Mouse (Mus musculus) G1E (cell line): ENCODE measurements around the gene Klhl3.

Source experiments
- CTCF ChIP-seq: IDR thresholded peaks from 2 replicates; pipeline ENCODE4 v1.5.1; 2012; ENCODE audit warnings: low read depth, low read length, inconsistent platforms, mixed read lengths
- GATA2 ChIP-seq: IDR thresholded peaks from 2 replicates; pipeline ENCODE4 v1.6.1; 2012; ENCODE audit warnings: low read depth, low read length, inconsistent platforms, borderline replicate concordance
- POLR2AphosphoS5 ChIP-seq: IDR thresholded peaks from 2 replicates; pipeline ENCODE4 v1.6.1; 2012; ENCODE audit warnings: low read depth, low read length, inconsistent platforms; ENCODE audit not compliant: insufficient replicate concordance
- TAL1 ChIP-seq: conservative IDR thresholded peaks from 2 replicates; pipeline ENCODE4 v1.6.1; 2012; ENCODE audit warnings: low read depth, low read length, inconsistent platforms, mixed read lengths

GRCm38 (mm10) chr13:58078361-58078760 is 35.0 kb downstream of the Klhl3 start:
- TF ChIP-seq POLR2AphosphoS5, result no peak
- no peak for TF ChIP-seq GATA2
- TF ChIP-seq CTCF, result no peak
- no peak for TF ChIP-seq TAL1
